In the genomic region with DNA sequence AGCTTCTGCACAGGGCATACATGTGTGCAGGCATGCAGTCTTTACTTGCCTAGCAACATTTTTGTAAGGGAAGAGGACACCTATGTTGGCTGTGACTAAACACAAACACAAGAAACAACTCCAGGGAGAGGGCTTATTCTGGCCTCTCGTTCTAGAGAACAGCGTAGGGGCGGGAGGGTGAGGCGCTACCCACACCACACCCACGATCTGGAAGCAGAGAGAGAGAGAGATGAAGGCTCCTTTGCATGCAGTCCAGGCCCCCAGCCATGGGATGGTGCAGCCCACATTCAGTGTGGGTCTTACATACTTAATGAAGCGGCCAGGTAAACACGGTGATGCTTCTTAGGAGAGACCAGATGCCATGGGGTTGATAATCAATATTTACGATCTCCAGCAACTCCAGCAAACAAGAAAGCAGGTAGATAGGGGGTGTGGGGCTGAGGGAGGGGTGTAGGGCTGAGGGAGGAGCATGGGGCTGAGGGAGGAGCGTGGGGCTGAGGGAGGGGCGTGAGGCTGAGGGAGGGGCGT, we compare ENCODE assay signal across 18 mouse cellular contexts. TPM values are rescaled to one million over a fixed set of nuclear protein-coding genes. Genes with fewer than 3 reads are reported as not detected.
DNase-seq lines count a peak whose midpoint lies in the region; ATAC-seq and TF ChIP-seq lines count a peak whose summit lies in the region.
"Had no signal": no experiment of that assay in that cellular context is flagged by ENCODE, and none has a peak within 500 bp of the region (broad histone marks: within the 10 kb centered on the region; RNA-seq: fewer than 3 reads in every experiment).

No protein-coding gene starts in this region.

- no peak overlapping the region for H3K27ac ChIP-seq in liver, embryonic 12.5 days
- H3K27ac ChIP-seq in liver, embryonic 11.5 days (ENCODE audit: low read depth, low read length): no peak overlapping the region
- no peak overlapping the region for H3K27ac ChIP-seq in liver, embryonic 14.5 days
- H3K27ac ChIP-seq: forebrain, embryonic 15.5 days; heart, embryonic 15.5 days; hindbrain, embryonic 14.5 days had no signal

- TF ChIP-seq CTCF in liver, embryonic 14.5 days (IDR thresholded peaks at IDR 0.05; ENCODE audit: low read depth): no peak

- peak overlapping the region; percentile 30 for H3K4me2 ChIP-seq in liver, embryonic 12.5 days
- H3K4me2 ChIP-seq in liver, embryonic 11.5 days: no peak overlapping the region
- no peak overlapping the region for H3K4me2 ChIP-seq in liver, embryonic 14.5 days (ENCODE audit: low read depth)
- H3K4me2 ChIP-seq: forebrain, embryonic 15.5 days; heart, embryonic 11.5 days; heart, embryonic 15.5 days had no signal

- DNase-seq in liver, embryonic 11.5 days (ENCODE audit: low spot score): no peak
- DNase-seq in ES-CJ7 (ENCODE audit: low read depth, low spot score) (peak; percentile 48), MN1 (ENCODE audit: low spot score) (peak; percentile 28)
- DNase-seq in liver, embryonic 14.5 days (ENCODE audit: low read depth in 3 of 3, low spot score in 3 of 3): no peak
- no peak for DNase-seq in thymus, postnatal 4 days
- no peak for DNase-seq in right cerebral cortex, adult 2 months (ENCODE audit: low spot score in 2 of 2)
- DNase-seq: adrenal gland, adult 8-10 months; adrenal gland, postnatal 36 days; cerebellum, adult 2 months; cerebellum, postnatal 10 days; gastrocnemius, postnatal 36 days; heart, adult 18-20 months; heart, postnatal 14 days had no signal

- no peak for TF ChIP-seq EP300 in liver, embryonic 14.5 days (IDR thresholded peaks at IDR 0.05; ENCODE audit: low read depth)

- H3K9ac ChIP-seq in liver, embryonic 12.5 days: no peak overlapping the region
- H3K9ac ChIP-seq in liver, embryonic 11.5 days (ENCODE audit: low read depth, low read length): no peak overlapping the region
- H3K9ac ChIP-seq in liver, embryonic 14.5 days (replicated peaks): no peak overlapping the region
- H3K9ac ChIP-seq: forebrain, embryonic 15.5 days; heart, embryonic 15.5 days had no signal

- no peaks in the 10 kb centered on the region for H3K36me3 ChIP-seq in liver, embryonic 12.5 days
- H3K36me3 ChIP-seq in liver, embryonic 11.5 days (ENCODE audit: control insufficient read depth, insufficient read depth, low read length): no peaks in the 10 kb centered on the region
- H3K36me3 ChIP-seq in liver, embryonic 14.5 days (replicated peaks; ENCODE audit: control insufficient read depth, insufficient read depth, low read depth): no peaks in the 10 kb centered on the region
- H3K36me3 ChIP-seq: forebrain, embryonic 15.5 days; heart, embryonic 15.5 days had no signal

- WGBS in liver, embryonic 12.5 days (ENCODE audit: insufficient replicate concordance): 24% methylated on average over 11 of the region's 11 CpGs
- 33% methylated on average over 10 of the region's 11 CpGs for WGBS in liver, embryonic 11.5 days
- 25% methylated on average over 11 of the region's 11 CpGs for whole genome bisulfite sequencing in liver, embryonic 14.5 days (ENCODE audit: insufficient replicate concordance)

- H3K9me3 ChIP-seq in liver, embryonic 12.5 days (replicated peaks): no peaks in the 10 kb centered on the region
- peaks cover 4% of the 10 kb centered on the region; the same call in 1 of the 2 replicates for H3K9me3 ChIP-seq in liver, embryonic 11.5 days (ENCODE audit: control insufficient read depth, low read length)
- no peaks in the 10 kb centered on the region for H3K9me3 ChIP-seq in liver, embryonic 14.5 days (ENCODE audit: control insufficient read depth, low read length)
- H3K9me3 ChIP-seq: forebrain, embryonic 15.5 days; heart, embryonic 15.5 days had no signal

- H3K4me3 ChIP-seq in liver, embryonic 12.5 days: no peak overlapping the region
- H3K4me3 ChIP-seq in liver, embryonic 11.5 days (ENCODE audit: low read depth, low read length): no peak overlapping the region
- H3K4me3 ChIP-seq in liver, embryonic 14.5 days (ENCODE audit: insufficient read depth in 1 of 2, low read depth in 2 of 2, low read length in 2 of 2): no peak overlapping the region
- H3K4me3 ChIP-seq: heart, embryonic 15.5 days had no signal

- ATAC-seq in liver, embryonic 12.5 days: peak; percentile 54; the same call in 1 of the 2 replicates
- no peak for ATAC-seq in liver, embryonic 11.5 days (replicated peaks; ENCODE audit: low FRiP score)
- ATAC-seq in liver, embryonic 14.5 days (ENCODE audit: insufficient read depth): peak; percentile 33; the same call in 1 of the 2 replicates
- ATAC-seq: forebrain, embryonic 15.5 days had no signal

- H3K4me1 ChIP-seq in liver, embryonic 12.5 days: peaks cover 47% of the 10 kb centered on the region
- H3K4me1 ChIP-seq in liver, embryonic 11.5 days (replicated peaks; ENCODE audit: control insufficient read depth, insufficient read depth, low read length): peaks cover 7% of the 10 kb centered on the region
- H3K4me1 ChIP-seq in liver, embryonic 14.5 days (replicated peaks; ENCODE audit: control insufficient read depth in 2 of 2, insufficient read depth in 2 of 2, low read length in 1 of 2): peaks cover 10 to 12% of the 10 kb centered on the region in 2 experiments

- H3K27me3 ChIP-seq in liver, embryonic 12.5 days (replicated peaks): peaks cover 49% of the 10 kb centered on the region
- H3K27me3 ChIP-seq in liver, embryonic 11.5 days (replicated peaks; ENCODE audit: control insufficient read depth, insufficient read depth, low read length): peaks cover 31% of the 10 kb centered on the region
- H3K27me3 ChIP-seq in liver, embryonic 14.5 days (ENCODE audit: control insufficient read depth, insufficient read depth, low read length): peaks cover 14% of the 10 kb centered on the region

RNA-seq across cellular contexts. Expression of a gene that starts 1.2 kb away (rescaled TPM):
- polyA plus RNA-seq in liver, embryonic 12.5 days (2016; fragmentation: Nextera tagmentation; extraction: Ambion mirVana): 0.05 TPM in 1 of 2 replicates, not detected in the other
- 0.04 and 0.05 TPM in 2 replicates for polyA plus RNA-seq in liver, embryonic 11.5 days (2014; fragmentation: Nextera tagmentation; extraction: Ambion mirVana)
- polyA plus RNA-seq in liver, embryonic 14.5 days (2012; rRNA removed): 0.02 TPM in 1 of 2 replicates, not detected in the other
- not detected in 2 replicates for polyA plus RNA-seq in liver, embryonic 14.5 days (2014; fragmentation: Nextera tagmentation; extraction: Ambion mirVana)
- polyA plus RNA-seq: heart, embryonic 15.5 days had no signal

Comparison
In these comparisons a context has a peak if more than half of its experiments do, and no peak if none do; other contexts are left out.
1. DNase-seq: peak in ES-CJ7 (single experiment) and MN1 (single experiment); none in liver, embryonic 11.5 days (single experiment), liver, embryonic 14.5 days (0 of 3), thymus, postnatal 4 days (single experiment) and right cerebral cortex, adult 2 months (0 of 2).